Mouse (Mus musculus): ENCODE data around the gene Trim2.

DNA sequence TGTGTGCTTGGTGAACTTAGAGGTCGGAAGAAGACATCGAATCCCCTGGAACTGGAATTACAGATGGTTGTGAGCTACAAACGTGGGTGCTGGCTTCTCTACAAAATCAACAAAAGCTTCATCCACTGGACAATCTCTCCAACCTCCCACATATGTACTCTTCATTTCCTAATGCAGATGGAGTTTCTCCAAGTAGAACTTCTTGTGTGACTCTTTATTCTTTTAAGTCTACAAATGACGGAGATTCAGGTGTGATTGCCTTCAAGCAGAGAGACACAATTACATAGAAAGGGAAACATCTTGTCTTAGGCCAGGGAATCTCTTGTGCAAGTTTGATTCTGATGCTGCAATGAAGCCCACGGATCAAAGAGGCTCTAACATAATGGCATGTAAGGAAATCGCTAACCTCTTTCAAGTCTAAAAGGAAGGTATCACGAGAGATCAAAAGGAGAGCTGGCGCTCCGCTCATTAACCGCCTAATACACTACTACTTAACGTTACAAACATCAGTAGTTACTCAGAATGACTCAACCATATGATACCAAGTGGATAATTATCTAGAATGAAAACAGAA, 133.0 kb downstream of the Trim2 start, which contains the start of gene Gm6525:
- TF ChIP-seq CTCF (IDR thresholded peaks at IDR 0.05; ENCODE audit: control insufficient read depth, insufficient read depth, low read length): no peak
- TF ChIP-seq POLR2A (IDR thresholded peaks at IDR 0.05; ENCODE audit: borderline replicate concordance, control insufficient read depth, low read depth, low read length): no peak

Measured in bone marrow, adult 2 months (tissue).